Mouse (Mus musculus) lung, adult 2 months (tissue): ENCODE data around the gene Pkd1l3.
A peak's percentile ranks its signal among the peaks of the same experiment; 100 is the strongest.

ENCODE experiments used
- CTCF ChIP-seq: fragments of 200-500 bp; IDR thresholded peaks from 2 replicates; pipeline ENCODE4 v1.5.1; 2011; ENCODE audit warnings: mild to moderate bottlenecking, low read length, control low read depth; ENCODE audit not compliant: insufficient read depth
- POLR2A ChIP-seq: fragments of 200-500 bp; IDR thresholded peaks from 2 replicates; pipeline ENCODE4 v1.6.1; 2011; ENCODE audit warnings: low read depth, mild to moderate bottlenecking, control low read depth, low read length, borderline replicate concordance; ENCODE audit errors: extremely low read depth

GRCm38 (mm10) chr8:109565498-109566333 lies 48.6 kb upstream of the Pkd1l3 start, which contains the start of the genes Dhx38 and Txnl4b:
- TF ChIP-seq CTCF (no peak), POLR2A (peak; percentile 56; the same call in 1 of the 2 replicates)
